Mouse (Mus musculus) embryonic facial prominence, embryonic 12.5 days (tissue): ENCODE data around the gene Rassf7. TPM values are rescaled to one million over a fixed set of nuclear protein-coding genes. Genes with fewer than 3 reads are reported as not detected.
"Not testable (repeated sequence)": the region's sequence is repeated elsewhere in the genome, so short reads cannot be mapped to it uniquely, and the experiment has no call there.

Experiments
- ATAC-seq: fragments of 200-750 bp; cut with Nextera tagmentation; 2 replicates; pipeline ENCODE4 v1.8.0; 2017; ENCODE audit not compliant: insufficient number of reproducible peaks, insufficient read depth, low FRiP score, low TSS enrichment
- H3K27ac ChIP-seq: fragments of 300-500 bp; sonication (generic); 2 replicates; pipeline ENCODE4 v1.5.1; 2016; ENCODE audit warnings: mild to moderate bottlenecking
- H3K27me3 ChIP-seq: fragments of 300-500 bp; sonication (generic); 2 replicates; pipeline ENCODE4 v1.6.1; 2016; ENCODE audit warnings: mild to moderate bottlenecking, moderate library complexity
- H3K36me3 ChIP-seq: fragments of 300-500 bp; sonication (generic); 2 replicates; pipeline ENCODE4 v1.6.1; 2016; ENCODE audit warnings: mild to moderate bottlenecking
- H3K4me1 ChIP-seq: fragments of 300-500 bp; sonication (generic); 2 replicates; pipeline ENCODE4 v1.6.1; 2016
- H3K4me2 ChIP-seq: fragments of 300-500 bp; sonication (generic); replicated peaks from 2 replicates; pipeline ENCODE4 v1.6.1; 2016; ENCODE audit warnings: mild to moderate bottlenecking, moderate library complexity
- H3K4me3 ChIP-seq: fragments of 300-500 bp; sonication (generic); 2 replicates; pipeline ENCODE4 v1.5.1; 2016; ENCODE audit warnings: mild to moderate bottlenecking
- H3K9ac ChIP-seq: fragments of 300-500 bp; sonication (generic); 2 replicates; pipeline ENCODE4 v1.6.1; 2016; ENCODE audit warnings: mild to moderate bottlenecking, moderate library complexity
- H3K9me3 ChIP-seq: fragments of 300-500 bp; sonication (generic); 2 replicates; pipeline ENCODE4 v1.6.1; 2016; ENCODE audit warnings: mild to moderate bottlenecking, moderate library complexity
- WGBS: fragments of 180-500 bp; shearing (Covaris S2); methylation state at CpG from one replicate; pipeline ENCODE4 v1.1.7; 2016; 5-methylcytosine and 5-hydroxymethylcytosine counted together
- polyA plus RNA-seq: library from polyadenylated mRNA; unstranded; fragments of >200 nt; fragmentation: Nextera tagmentation; extraction: Ambion mirVana; gene quantifications from 2 replicates; pipeline ENCODE4 v1.2.1, GENCODE M21; 2016

Rassf7 gene
- polyA plus RNA-seq, 1 experiment from 2014 or later, result 38.6 TPM

DNA sequence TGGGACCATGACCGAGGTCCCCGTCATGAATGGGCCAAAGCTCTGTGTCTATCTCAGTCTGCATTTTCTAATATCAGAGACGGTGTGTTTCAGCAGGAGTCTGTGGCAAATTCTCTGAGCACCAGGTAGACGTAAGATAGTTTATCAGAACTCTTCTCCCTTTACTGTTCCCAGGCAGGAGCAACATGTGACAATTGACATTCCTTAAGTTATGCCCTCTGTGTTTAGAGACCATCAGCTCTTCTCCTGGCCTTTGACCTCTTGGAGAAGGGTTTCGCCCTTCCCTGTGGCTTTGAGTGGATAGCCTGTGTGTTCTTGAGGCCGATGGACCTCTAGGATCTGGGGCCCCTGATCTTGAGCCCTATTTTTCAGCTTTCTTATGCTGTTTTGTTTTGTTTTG is 14.0 kb downstream of the Rassf7 start:
- ATAC-seq, result no peak
- H3K9ac ChIP-seq, result peak overlapping the region; percentile 99
- WGBS, result 62% methylated on average over 6 of the region's 6 CpGs
- peaks cover 12% of the 10 kb centered on the region for H3K4me1 ChIP-seq
- H3K27ac ChIP-seq, result no peak overlapping the region
- peak overlapping the region; percentile 99 for H3K4me3 ChIP-seq
- H3K9me3 ChIP-seq, result no peaks in the 10 kb centered on the region
- H3K36me3 ChIP-seq, result peaks cover 40% of the 10 kb centered on the region
- H3K4me2 ChIP-seq, result peak overlapping the region; percentile 96
- H3K27me3 ChIP-seq, result no peaks in the 10 kb centered on the region

DNA sequence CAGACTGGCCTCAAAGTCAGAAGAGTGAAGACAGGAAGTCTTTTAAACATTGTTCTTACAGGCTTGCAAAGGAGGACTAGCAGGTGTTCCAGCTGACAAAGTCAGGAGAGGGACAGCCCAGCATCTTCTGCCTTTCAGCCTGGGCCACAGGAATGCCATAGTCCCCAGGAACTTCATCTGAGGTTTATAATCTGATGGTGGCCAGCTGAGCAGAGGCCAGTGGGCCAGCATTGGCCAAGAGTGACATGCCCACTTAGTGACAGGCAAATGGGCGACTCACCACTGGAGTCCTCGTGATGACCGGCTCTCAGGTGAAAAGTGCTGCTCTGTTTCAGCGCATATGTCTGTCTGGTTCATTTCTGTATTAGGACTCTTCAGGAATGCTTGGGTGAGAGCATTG is 14.9 kb downstream of the Rassf7 start:
- no peak for ATAC-seq
- no peaks in the 10 kb centered on the region for H3K9me3 ChIP-seq
- WGBS, result 90% methylated on average over 4 of the region's 4 CpGs
- 0 out of 2 replicates have a peak overlapping the region, but pooled peaks have one; percentile 96 for H3K4me2 ChIP-seq
- H3K27ac ChIP-seq, result no peak overlapping the region
- H3K9ac ChIP-seq, result no peak overlapping the region
- peaks cover 48% of the 10 kb centered on the region for H3K36me3 ChIP-seq
- no peaks in the 10 kb centered on the region for H3K27me3 ChIP-seq
- peaks cover 12% of the 10 kb centered on the region for H3K4me1 ChIP-seq
- no peak overlapping the region for H3K4me3 ChIP-seq

DNA sequence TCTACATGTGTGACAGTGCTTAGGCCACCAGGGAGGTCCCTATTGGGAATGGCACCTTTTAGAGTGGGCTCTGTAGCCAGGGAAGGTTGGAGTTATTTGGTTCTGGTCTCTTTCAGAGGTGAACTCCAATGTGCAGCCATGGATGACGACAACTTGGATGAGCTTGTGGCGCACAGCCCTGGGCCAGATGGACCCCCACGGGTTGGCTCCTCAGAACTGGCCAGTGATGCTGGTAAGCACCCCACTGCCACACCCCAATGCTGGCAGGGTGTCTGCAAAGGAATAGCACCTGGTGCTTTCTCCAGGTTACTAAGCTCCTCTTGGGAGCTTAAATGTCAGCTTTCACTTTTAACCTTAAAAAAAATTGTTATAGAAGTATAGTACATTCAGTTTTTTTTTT is 15.5 kb downstream of the Rassf7 start:
- WGBS, result 91% methylated on average over 3 of the region's 3 CpGs
- Histone ChIP-seq H3K27me3 (no peaks in the 10 kb centered on the region), H3K9me3 (no peaks in the 10 kb centered on the region), H3K36me3 (peaks cover 52% of the 10 kb centered on the region), H3K9ac (no peak overlapping the region), H3K27ac (no peak overlapping the region), H3K4me3 (no peak overlapping the region), H3K4me2 (no peak overlapping the region), H3K4me1 (peaks cover 12% of the 10 kb centered on the region)
- no peak for ATAC-seq

DNA sequence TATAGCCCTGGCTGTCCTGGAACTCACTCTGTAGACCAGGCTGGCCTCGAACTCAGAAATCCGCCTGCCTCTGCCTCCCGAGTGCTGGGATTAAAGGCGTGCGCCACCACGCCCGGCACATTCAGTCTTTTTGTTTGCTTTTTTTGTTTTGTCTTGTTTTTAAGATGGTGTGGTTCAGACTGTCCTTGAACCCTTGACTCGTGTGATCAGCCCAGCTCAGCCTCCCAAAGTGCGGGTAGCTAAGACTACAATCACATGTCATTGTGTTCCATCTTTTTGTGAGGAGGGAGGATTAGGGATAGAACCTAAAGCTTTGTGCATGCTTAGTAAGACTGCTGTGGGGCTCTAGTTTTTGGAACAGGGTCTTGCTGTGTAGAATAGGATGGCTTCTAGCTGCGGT is 15.9 kb downstream of the Rassf7 start:
- H3K9me3 ChIP-seq, result no peaks in the 10 kb centered on the region
- H3K27ac ChIP-seq, result no peak overlapping the region
- no peak overlapping the region for H3K4me3 ChIP-seq
- H3K27me3 ChIP-seq, result no peaks in the 10 kb centered on the region
- no peak for ATAC-seq
- WGBS, result 92% methylated on average over 10 of the region's 10 CpGs
- peaks cover 12% of the 10 kb centered on the region for H3K4me1 ChIP-seq
- H3K9ac ChIP-seq, result no peak overlapping the region
- H3K4me2 ChIP-seq, result no peak overlapping the region
- H3K36me3 ChIP-seq, result peaks cover 53% of the 10 kb centered on the region

DNA sequence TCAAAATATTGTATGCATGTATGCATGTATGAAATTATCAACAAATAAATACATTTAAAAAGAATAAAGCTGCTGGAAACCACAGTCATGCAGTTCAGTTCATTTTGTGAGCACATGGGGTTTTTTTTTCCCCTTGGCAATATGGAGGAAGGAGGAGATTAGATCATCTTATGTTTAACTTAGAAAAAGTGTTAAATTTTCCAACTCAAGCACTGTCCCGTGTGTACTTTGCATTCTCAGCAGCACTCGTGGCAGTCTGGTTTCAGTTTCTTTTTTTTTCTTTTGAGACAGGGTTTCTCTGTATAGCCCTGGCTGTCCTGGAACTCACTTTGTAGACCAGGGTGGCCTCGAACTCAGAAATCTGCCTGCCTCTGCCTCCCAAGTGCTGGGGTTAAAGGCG is 34.8 kb downstream of the Rassf7 start:
- peaks cover 88% of the 10 kb centered on the region for H3K36me3 ChIP-seq
- not testable (repeated sequence) for ATAC-seq, H3K4me1 ChIP-seq, H3K27me3 ChIP-seq, H3K9ac ChIP-seq, H3K9me3 ChIP-seq, H3K27ac ChIP-seq, H3K4me2 ChIP-seq, H3K4me3 ChIP-seq
- WGBS, result 91% methylated on average over 4 of the region's 4 CpGs

DNA sequence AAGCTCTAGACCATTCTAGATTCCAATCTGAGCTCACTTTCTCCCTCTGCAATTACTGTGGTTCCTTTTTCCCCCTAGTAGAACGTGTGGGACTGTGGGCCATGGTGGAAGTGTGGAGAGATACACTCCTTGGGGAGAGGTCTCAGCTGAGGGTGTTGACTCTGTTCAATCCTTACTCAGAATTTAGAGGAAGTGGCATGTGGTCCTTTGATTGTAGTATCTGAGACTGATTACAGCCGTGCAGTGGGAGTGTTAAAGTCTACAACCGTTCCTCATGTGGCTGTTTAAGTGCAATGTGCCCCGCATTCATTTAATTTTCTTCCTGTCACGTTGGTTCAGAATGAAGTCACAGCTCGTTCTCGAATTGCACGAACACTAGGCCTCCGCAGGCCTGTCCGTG is 40.5 kb downstream of the Rassf7 start:
- Histone ChIP-seq H3K4me2 (no peak overlapping the region), H3K9me3 (no peaks in the 10 kb centered on the region), H3K4me1 (no peaks in the 10 kb centered on the region), H3K27me3 (no peaks in the 10 kb centered on the region), H3K27ac (no peak overlapping the region), H3K4me3 (no peak overlapping the region), H3K36me3 (peaks cover 86% of the 10 kb centered on the region), H3K9ac (no peak overlapping the region)
- no peak for ATAC-seq
- WGBS, result 92% methylated on average over 10 of the region's 10 CpGs

DNA sequence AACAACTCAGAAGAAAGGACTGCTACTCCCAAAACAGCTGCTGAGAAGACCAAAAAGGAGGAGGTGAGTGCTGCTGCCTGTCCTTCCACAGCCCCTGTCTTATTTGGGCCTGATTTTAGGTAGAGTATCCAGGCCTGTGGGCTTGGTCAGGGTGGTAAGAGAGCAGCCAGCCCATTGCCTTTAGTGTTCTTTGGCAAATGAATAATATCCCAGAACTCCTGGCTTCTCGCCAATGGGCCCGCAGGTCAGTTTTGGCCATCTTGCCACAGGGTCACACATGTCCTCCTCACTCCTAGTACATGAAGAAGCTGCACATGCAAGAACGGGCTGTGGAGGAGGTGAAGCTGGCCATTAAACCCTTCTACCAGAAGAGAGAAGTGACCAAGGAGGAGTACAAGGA is 45.8 kb downstream of the Rassf7 start:
- Histone ChIP-seq H3K4me3 (no peak overlapping the region), H3K9ac (no peak overlapping the region), H3K4me1 (peaks cover 15% of the 10 kb centered on the region; the same call in 1 of the 2 replicates), H3K4me2 (no peak overlapping the region), H3K27ac (no peak overlapping the region), H3K36me3 (peaks cover 76% of the 10 kb centered on the region), H3K27me3 (no peaks in the 10 kb centered on the region), H3K9me3 (no peaks in the 10 kb centered on the region)
- 90% methylated on average over 3 of the region's 3 CpGs for WGBS
- ATAC-seq, result no peak

DNA sequence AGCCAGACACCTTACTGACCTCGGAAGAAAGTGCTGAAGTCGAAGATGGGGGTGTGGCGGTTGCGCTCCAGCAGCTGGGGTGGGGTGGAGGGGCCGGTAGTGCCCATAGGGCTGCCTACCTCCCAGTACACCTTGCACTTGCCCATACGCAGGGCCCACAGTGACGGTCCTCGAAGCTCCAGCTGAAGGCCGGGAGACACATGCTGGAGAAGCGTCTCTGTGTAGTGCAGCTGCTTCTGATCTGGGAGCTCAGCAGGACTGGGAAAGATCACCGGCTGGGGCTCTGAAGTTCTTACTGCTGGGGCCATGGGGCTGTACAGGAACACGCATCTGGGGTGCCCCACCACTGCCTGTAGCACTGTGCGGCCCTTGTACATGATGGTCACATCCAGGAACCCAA is 48.0 kb downstream of the Rassf7 start:
- 88% methylated on average over 13 of the region's 13 CpGs for WGBS

DNA sequence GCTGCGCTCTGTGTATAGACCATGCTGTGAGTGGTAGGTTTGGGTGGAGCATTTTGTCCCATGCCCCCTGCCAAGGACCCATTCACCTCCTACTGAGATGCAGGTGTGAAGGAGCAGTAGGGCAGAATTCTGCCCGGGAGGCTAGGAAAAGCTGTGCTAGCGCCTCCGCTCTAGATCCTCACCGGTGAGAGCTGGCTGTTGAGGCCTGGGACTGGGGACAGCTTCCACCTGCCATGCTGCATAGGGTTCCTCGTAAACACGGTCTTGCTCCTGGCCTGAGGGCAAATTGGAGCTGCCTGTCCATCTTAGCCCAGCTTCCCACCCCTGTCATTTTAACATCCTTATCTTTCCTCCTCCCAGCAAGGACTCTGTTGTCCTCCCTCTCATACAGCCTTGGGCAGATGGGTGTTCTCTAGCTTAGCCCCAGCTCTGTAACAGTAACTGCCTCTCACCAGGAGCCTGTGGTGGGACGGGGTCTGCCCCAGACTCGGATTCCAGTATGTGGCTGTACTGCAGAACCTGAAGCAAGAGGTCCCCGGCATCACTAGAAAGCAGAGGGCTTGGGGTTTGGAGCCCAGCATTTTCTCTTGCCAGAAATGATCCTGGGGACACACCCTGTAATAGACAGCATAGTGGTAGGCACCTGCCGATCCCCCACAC is 48.5 kb downstream of the Rassf7 start:
- Histone ChIP-seq H3K9me3 (no peaks in the 10 kb centered on the region), H3K27me3 (no peaks in the 10 kb centered on the region), H3K4me3 (no peak overlapping the region), H3K9ac (no peak overlapping the region), H3K36me3 (peaks cover 50% of the 10 kb centered on the region), H3K4me2 (no peak overlapping the region), H3K4me1 (peaks cover 16% of the 10 kb centered on the region; the same call in 1 of the 2 replicates), H3K27ac (no peak overlapping the region)
- ATAC-seq, result no peak
- WGBS, result 69% methylated on average over 11 of the region's 11 CpGs

More for the DNA sequence above, 48.0 kb downstream of the Rassf7 start:
- H3K27me3 ChIP-seq, result no peaks in the 10 kb centered on the region
- H3K9me3 ChIP-seq, result no peaks in the 10 kb centered on the region
- H3K4me2 ChIP-seq, result no peak overlapping the region
- H3K4me3 ChIP-seq, result no peak overlapping the region
- H3K4me1 ChIP-seq, result peaks cover 16% of the 10 kb centered on the region; the same call in 1 of the 2 replicates
- H3K9ac ChIP-seq, result no peak overlapping the region
- no peak overlapping the region for H3K27ac ChIP-seq
- no peak for ATAC-seq
- H3K36me3 ChIP-seq, result peaks cover 55% of the 10 kb centered on the region

DNA sequence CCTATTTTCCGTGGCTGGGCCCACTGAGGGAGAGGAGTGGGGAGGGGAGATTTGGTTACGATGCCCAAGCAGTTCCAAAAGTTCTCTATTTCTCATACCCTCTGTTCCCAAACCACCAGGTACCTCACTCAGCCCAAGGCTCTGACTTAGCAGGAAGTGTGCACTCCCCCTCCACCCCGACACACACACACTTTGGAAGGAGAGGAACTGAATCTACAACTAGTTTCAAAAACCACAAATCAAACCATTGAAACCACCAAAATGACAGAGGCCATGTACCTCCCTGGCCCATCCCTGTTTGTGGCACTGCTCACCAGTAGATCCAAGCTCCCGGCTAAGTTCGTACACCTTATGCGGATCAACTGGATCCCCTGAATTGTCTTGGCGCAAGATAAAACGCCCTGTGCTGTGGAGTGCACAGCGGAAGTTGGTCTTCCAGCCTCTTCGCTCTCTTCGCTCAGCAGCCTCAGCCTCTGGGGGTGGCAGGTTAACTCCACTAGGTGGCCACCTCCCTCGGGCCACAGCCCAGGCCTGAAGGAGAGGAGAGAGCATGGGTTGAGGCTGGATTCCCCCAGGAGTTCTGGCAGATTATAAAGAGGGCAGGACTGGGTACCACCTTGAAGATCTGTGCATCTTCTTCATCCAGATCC is 49.2 kb downstream of the Rassf7 start:
- Histone ChIP-seq H3K9me3 (no peaks in the 10 kb centered on the region), H3K4me2 (no peak overlapping the region), H3K36me3 (peaks cover 42% of the 10 kb centered on the region), H3K27me3 (no peaks in the 10 kb centered on the region), H3K4me3 (no peak overlapping the region), H3K9ac (no peak overlapping the region), H3K27ac (no peak overlapping the region), H3K4me1 (peaks cover 16% of the 10 kb centered on the region; the same call in 1 of the 2 replicates)
- 31% methylated on average over 12 of the region's 12 CpGs for WGBS
- no peak for ATAC-seq

DNA sequence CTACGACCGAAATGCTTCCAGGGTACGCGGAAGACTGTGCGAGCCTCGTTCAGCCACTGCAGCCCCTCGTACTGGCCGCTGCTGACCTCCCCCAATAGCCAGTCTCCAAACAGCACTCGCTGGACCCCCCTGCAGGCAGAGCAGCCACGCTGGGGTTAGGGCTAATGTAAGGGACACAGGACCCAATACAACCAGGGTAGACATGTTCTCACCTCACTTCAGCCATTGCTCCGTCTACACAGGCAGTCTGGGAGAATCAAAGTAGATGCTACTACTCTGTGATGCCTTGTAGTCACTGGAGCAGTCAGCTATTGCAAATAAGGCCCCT is 49.7 kb downstream of the Rassf7 start:
- H3K4me2 ChIP-seq, result peak overlapping the region; percentile 70; the same call in 1 of the 2 replicates
- H3K4me3 ChIP-seq, result no peak overlapping the region
- ATAC-seq, result no peak
- 0 out of 2 replicates have a peak overlapping the region, but pooled peaks have one; percentile 4 for H3K9ac ChIP-seq
- no peaks in the 10 kb centered on the region for H3K9me3 ChIP-seq
- peaks cover 38% of the 10 kb centered on the region for H3K36me3 ChIP-seq
- 38% methylated on average over 11 of the region's 11 CpGs for WGBS
- peaks cover 16% of the 10 kb centered on the region; the same call in 1 of the 2 replicates for H3K4me1 ChIP-seq
- H3K27ac ChIP-seq, result no peak overlapping the region
- H3K27me3 ChIP-seq, result no peaks in the 10 kb centered on the region
